Mouse (Mus musculus) mature B cell (primary cell): ENCODE measurements around the gene Atcay.
"Not testable (repeated sequence)": the region's sequence is repeated elsewhere in the genome, so short reads cannot be mapped to it uniquely, and the experiment has no call there.

ENCODE experiments used
- in situ Hi-C: fragments of 300-500 bp; cut with MboI; formaldehyde crosslinking; loops from 2 replicates; pipeline ENCODE4 v1.14.3; 2019

Gene Atcay

DNA sequence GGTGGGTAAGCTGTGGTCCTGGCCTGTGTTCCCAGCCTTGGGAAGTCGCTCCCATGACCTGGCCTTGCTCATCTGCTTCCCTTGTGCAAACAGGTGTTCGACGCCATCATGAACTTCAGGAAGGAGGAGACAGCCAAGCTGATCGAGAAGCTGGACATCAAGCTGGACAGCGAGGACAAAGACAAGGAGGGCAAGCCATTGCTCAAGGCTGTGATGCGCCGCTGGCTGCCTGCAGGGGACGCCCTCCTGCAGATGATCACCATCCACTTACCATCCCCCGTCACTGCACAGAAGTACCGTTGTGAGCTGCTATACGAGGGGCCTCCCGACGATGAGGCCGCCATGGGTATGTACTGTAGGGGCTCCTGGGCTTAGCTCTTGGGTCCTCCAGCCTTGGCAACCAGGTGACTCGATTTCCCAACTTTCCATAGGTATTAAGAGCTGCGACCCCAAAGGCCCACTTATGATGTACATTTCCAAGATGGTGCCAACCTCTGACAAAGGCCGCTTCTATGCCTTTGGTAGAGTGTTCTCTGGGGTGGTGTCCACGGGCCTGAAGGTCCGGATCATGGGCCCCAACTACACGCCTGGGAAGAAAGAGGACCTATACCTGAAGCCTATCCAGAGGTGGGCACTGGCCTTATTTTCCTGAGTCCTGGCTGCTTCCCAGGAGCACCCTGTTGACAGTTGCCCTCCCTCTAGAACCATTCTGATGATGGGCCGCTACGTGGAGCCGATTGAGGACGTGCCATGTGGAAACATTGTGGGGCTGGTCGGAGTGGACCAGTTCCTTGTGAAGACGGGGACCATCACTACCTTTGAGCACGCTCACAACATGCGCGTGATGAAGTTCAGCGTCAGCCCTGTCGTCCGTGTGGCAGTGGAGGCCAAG, 50.9 kb downstream of the Atcay start:
- in situ Hi-C loops, result no loop called here

DNA sequence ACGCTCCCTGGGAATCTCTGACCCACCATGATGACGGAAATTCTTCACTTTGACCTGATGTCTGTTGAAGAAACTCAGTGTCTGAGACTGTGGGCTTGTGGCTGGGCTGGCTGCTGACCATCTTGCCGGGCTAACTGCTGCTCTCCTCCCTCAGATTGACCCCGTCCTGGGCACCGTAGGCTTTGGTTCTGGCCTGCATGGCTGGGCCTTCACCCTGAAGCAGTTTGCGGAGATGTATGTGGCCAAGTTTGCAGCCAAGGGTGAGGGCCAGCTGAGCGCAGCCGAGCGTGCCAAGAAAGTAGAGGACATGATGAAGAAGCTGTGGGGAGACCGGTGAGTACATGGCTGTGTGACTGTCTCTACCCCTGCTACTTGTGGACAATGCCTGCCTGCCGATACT, 51.7 kb downstream of the Atcay start:
- in situ Hi-C loops, result no loop called here

DNA sequence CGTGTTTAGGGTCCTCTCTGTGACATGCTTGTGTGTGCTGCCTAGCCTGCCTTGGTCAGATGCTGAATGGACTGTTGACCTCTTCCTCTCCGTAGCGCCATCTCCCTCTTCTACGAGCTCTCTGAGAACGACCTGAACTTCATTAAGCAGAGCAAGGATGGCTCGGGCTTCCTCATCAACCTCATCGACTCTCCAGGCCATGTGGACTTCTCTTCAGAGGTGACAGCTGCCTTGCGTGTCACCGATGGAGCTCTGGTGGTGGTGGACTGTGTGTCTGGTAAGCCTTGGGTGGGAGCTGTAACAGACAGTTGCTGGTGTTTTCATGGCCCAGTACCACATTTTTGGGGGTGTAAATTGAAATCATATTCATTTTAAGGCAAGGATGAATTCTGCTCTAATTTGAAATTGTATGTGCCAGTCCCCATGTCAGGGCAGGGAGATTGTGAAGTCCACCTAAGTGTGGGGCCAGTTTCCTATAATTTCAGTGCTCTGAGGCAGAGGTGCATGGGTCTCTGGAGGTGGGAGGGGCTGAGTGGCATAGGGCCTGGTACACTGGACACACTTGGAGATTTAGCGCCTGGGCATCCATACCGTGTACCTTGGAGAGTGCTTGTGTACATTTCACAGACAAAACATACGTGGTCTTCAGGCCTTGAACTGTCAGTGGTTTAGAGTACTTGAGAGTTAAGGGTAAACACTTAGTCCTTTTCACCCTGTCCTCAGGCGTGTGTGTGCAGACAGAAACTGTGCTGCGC, 52.5 kb downstream of the Atcay start:
- in situ Hi-C loops, result no loop called here

DNA sequence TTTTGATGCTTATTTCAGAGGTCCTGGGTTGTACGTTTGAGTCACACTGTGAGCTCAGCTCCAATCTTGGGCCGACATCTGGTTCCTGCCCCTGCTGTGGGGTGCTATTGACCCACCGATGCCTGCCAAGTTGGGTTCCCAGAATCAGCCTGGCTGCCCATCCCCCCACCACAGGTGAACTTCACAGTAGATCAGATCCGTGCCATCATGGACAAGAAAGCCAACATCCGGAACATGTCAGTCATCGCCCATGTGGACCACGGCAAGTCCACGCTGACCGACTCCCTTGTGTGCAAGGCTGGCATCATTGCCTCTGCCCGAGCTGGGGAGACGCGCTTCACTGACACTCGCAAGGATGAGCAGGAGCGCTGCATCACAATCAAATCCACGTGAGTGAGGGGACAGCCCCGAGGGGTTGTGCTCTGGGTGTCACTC, 53.1 kb downstream of the Atcay start:
- in situ Hi-C loops, result no loop called here

DNA sequence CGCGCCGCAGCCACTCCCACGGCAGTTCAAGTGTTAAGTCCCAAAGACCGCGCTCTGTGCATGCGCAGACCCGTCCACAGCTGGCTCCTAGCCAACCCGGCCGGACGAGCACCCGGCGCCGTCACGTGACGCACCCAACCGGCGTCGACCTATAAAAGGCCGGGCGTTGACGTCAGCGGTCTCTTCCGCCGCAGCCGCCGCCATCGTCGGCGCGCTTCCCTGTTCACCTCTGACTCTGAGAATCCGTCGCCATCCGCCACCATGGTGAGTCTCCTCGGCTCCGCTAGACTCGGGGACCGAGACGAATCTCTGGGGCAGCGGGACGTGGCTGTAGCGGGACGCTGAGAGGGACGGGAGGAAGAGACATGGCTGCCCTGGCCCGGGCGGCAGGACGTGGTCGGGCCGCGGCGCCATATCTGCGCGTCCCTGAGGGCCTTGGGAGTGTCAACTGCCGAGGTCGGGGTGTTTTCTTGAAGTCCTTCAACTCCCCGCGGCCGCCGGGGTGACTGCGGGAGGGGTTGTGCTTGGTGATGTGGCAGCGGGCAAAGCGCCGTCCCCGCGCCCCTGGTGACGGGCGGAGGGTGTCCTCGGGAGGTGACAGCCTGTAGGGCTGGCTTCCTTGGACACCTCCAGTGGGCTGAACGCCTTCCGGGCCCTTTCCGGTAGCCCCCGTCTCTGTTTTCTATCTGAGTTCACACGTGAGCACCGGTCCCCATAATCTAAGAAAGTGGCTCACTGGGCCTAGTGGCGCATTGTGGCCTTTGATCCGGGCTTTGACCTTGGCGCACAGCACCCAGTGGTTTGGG, 54.0 kb downstream of the Atcay start, which contains the start of gene Eef2:
Gene Eef2, plus strand, starts transcription at position 166 of the 806 bp plus-strand sequence.
- in situ Hi-C loops, result no loop called here

DNA sequence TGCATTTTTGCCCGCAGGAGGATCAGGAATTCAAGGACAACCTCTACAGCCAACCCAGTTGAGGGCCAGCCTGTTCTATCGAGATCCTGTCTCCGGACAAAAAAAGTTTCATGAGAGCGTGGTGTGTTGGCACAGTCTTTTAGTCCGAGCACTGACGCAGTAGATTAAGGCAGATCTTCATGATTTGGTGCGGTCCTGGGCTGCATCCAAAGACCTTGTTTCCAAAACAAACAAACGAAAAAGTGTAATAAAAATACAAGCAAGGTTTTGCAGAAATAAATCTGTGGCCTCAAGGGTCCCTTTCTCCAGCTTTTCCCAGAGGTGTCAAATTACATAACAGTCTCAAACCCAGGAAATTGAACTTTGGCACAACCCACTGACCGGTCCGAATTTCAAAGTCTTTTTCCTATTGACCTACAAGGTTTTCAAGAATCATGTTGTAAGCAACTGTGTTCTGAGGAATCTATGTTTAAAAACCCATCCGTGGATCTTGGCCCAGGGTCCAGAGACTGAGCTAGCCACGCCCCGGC, 54.6 kb downstream of the Atcay start:
- in situ Hi-C loops, result no loop called here

DNA sequence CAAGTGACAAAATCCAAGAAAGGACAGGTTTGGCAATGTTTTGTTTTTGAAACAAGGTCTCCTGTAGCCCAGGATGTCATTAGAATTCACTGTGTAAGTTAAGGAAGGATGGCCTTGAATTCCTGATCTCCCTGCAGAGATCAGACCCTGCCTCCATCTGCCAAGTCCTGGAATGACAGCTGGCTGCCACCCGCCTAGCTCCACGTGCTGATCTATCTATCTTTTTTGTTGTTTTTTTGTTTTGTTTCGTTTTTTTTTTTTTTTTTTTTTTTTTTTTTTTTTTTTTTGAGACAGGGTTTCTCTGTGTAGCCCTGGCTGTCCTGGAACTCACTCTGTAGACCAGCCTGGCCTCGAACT, 55.3 kb downstream of the Atcay start:
- in situ Hi-C loops, result not testable (repeated sequence)

DNA sequence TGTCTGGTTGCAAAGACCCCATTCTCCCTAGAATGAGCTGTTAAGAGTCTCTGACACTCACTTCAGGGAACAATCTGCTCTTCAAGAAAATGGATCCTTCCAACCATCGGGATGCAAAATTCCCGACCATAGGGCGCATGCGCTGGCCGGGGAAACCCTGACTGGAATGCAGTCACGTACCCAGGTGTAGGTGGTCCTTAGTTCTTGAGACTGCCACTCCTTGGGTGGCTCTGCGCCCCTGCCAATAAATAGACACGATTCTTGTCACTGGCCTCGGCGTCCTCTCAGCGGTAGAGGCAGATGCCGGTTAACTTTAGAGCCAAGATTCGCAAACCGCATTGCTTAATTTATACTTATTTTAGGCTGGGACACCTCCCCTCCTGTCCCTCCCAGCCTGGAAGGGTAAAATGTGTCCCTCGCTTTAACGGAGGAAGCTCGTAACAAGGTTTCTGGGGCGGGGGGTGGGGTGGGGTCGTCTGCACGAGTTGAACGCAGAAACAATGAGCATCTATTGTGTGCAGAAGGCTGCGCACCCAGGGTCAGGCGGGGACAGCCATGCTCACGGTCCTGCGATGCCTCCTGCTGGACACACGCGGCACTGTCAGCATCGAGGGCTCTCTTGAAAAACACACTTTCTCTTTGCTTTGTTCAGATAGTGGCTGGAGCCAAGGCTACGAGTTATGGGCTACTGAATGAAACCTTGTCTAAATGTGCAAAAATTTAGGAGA, 55.9 kb downstream of the Atcay start:
- in situ Hi-C loops, result loop anchor here (5.0 kb wide), 1 partner anchor 37 kb away; the partner anchor contains the start of gene Zbtb7a

DNA sequence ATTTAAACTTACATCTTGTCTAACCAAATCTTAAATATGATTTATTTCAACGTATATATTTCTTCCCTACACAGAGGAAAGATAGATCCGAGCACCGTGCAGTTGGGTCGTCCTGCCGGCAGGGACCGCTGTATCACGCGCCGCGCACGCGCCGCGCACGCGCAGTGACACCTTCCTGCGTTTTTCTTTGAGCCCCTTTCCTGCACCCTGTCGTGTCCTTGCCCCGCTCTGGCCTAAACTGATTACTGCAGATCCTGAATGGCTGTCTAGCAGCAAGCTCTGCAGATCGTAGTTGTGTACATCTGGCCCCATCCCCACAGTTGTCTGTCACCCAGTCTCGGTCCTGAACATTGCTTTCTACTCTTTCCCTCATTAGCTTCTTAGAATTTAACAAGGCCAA, 57.5 kb downstream of the Atcay start:
- in situ Hi-C loops, result loop anchor here (5.0 kb wide), 1 partner anchor 36 kb away; the partner anchor contains the start of gene Zbtb7a

DNA sequence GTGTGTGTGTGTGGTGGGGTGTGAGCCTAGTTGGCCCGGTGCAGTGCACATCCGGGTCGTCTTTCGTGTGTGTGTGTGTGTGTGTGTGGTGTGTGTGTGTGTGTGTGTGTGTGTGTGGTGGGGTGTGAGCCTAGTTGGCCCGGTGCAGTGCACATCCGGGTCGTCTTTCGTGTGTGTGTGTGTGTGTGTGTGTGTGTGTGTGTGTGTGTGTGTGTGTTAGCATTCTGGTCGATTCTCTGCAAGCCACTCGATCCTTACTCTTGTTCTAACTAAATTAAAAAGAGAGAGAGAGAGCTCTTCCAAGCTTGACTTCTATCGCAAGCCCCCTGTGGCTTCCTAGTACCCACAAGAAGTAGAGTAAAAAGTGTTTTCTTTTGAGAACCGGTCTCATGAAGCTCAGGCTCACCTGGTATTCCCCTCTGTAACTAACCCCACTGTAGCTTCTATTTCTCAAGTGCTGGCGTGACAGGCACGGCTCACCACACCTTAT, 61.2 kb downstream of the Atcay start:
- in situ Hi-C loops, result not testable (repeated sequence)

DNA sequence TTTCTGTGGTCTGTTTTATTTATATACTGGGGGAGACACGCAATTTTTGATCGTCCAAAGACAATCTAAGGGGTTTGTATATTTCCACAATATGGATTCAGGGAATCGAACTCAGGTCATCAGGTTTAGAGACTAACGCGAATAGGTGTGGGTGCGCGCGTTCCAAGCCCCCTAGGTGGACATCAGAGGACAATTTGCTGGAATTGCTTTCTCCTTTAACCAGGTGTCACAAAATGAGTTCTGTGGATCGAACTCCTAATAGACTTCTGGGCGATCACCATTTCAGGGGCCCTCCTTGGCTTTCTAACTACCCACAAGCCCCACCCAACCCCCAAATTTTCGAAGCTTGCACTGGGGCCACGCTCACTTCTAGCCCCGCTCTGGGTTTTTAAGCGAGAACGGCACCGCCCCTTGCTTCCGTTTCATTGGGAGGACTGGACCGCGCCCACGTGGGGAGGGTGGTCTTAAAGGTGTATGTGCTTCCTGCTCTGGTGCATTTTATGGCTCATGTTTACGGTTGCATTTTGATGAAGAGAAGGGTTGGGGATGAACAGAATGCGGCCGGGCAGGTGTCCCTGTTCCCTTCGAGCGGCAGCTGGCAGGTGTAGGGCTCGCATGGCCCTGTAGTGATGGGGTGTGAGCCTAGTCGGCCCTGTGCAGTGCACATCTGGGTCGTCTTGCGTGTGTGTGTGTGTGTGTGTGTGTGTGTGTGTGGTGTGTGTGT, 62.0 kb downstream of the Atcay start:
- in situ Hi-C loops, result no loop called here

DNA sequence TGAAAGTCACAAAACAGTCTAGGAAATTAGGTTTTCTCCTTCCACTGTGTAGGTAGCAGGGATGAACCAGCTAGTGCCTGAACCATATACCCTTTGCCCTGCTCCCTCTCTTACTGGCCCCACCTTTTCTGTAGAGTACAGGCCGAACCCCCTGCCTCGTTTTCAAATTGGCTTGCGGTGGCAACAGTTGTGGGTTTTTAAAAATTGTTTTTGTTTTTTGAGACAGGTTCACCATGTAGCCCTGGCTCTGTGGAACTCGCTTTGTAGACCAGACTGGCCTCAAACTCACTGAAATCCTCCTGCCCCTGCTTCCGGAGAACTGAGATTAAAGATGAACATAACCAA, 62.6 kb downstream of the Atcay start:
- in situ Hi-C loops, result no loop called here

DNA sequence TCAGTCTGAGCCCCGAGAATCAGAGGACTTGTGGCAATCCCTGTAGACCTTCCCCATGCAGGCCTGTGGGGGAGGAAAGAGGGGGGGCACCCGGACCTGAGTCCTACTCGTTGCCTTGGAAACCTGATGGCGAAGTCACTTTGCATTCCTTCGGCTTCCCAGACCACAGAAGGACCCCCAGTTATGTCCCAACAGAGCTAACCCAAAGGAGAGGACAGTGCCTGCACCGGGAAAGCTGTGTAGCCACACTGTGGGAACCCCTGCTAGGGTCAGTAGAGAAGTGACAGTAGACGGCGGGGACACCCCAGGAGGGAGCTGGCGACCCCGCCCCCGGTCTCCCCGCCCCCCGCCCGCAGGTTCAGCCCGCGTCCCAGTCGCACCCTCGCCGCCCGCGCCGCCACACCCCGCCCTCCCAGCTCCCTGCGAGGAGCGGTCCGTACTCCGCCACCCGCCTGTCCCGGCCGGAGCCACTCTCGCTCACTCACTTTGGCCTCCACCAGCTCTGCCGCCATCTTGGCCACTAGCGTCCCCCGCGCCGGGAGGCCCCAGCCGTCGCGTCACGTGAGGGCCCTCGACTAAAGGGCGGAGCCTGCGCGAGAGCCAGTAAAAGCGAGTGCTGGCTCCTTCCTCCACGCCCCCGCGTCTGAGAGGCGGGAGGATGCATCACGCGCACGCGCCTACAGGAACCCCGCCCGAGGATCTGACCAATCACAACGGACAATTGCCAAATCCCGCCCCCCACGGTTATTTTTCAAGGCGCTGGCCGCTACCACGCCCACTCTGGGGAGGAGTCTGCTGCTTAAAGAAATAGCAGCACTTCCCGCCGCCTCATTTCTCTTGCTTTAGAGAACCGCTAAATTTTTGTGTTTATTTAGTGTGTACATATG, 63.2 kb downstream of the Atcay start, which contains the start of gene Pias4:
Gene Pias4, minus strand, starts transcription at position 724 of the 887 bp plus-strand sequence.
- in situ Hi-C loops, result no loop called here

DNA sequence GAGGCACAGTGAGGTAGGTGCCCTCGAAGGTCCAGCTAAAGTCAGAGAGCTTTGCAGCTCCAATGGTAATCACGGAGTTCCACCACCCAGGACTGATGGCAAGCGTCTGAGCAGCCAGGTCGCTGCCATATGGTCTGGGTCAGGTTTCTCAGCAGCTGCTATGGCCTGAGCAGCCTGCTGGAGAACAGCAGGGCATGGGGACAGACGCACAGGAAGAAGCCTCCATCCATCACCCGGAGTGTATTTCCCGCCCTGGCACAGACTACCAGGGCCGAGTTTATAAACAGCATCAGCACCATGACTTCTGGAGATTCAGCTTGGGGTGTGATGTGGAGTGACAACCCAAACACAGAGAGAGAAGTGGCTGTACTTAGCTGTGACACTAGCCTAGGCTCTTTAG, 65.5 kb downstream of the Atcay start:
- in situ Hi-C loops, result no loop called here

DNA sequence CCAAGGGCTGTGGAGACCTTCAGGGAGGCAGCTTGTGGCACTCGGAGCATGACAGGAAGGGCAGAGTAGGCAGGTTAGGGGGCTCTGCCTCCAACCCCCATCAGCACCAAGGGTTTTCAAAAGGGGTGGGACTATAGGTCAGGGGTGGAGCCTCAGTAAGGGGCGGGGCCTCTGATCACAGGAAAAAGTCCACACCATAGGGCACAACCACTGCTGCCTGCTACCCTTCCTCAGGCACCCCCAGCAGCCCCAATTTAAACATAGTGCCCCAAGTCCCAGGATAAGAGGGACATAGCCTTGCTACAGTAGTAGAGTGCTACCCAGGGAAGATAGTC, 68.3 kb downstream of the Atcay start:
- in situ Hi-C loops, result no loop called here

DNA sequence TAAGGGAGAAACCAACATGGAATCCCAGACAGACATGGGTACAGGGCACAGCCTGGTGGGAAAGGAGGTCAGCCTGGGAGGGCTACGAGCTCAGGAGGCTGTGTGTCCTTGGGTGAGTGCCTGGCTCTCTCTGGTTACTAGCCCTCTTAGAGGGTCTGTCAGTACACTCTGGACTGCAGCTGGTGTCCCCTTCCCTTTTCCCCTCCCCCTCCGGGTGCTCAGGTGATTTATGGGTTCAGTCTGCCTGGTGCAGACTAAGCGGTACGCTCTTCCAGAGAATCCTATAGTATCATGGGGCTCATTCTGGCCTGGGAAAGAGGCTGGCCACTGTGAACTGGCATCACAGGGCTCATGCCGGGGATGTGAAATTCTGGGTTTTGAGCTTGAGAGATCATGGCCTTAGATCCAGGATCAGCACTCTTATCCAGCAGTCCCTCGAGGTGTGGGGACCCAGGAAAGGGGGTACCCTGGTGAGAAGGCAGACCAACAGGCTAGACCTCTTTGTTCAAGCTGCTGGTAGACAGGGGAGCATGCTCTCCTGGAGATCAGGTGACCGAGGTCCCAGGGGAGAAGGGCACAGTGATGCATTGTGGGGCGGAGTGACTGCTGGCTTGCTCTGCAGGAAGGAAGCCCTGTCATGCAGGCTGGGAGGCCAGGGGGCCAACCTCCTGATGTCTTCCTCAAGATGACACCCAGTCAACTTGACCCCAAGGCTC, 68.9 kb downstream of the Atcay start:
- in situ Hi-C loops, result no loop called here

DNA sequence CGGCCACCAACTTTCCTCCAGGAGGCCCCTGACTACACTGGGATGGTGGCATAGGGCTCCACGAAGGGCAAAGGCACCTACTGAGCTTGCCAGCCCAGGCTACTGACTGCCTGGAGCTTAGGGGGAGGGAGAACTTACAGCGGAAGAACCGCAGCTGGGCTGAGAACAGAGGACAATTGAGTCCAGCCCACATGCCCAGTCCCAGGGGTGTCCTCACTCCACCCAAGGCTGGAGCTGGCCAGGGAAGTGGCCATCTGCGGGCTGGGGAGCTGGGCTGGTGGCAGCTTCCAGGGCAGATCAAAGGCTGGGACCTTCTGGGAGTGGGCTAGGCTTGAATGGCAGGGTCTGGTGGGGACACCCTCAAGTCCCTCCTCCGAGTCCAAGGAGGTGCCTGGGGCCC, 75.9 kb downstream of the Atcay start:
- in situ Hi-C loops, result no loop called here
